Mouse (Mus musculus): ENCODE results near the gene Btbd6. TPM values are rescaled to one million over a fixed set of nuclear protein-coding genes. Genes with fewer than 3 reads are reported as not detected.
A peak's percentile ranks its signal among the peaks of the same experiment; 100 is the strongest.

Gene Btbd6
- total RNA-seq, 2 experiments from 2014 or later: 0.68 to 0.84 TPM

GRCm38 (mm10) chr12:112952433-112952832 is 23.8 kb upstream of the Btbd6 start:
- ATAC-seq (replicated peaks; ENCODE audit: low FRiP score, poor library complexity, severe bottlenecking): no peak

- no peak for ATAC-seq (replicated peaks; ENCODE audit: low FRiP score, poor library complexity, severe bottlenecking)
These were observed 23.2 kb upstream of the Btbd6 start for GRCm38 (mm10) chr12:112952926-112953565.

DNA sequence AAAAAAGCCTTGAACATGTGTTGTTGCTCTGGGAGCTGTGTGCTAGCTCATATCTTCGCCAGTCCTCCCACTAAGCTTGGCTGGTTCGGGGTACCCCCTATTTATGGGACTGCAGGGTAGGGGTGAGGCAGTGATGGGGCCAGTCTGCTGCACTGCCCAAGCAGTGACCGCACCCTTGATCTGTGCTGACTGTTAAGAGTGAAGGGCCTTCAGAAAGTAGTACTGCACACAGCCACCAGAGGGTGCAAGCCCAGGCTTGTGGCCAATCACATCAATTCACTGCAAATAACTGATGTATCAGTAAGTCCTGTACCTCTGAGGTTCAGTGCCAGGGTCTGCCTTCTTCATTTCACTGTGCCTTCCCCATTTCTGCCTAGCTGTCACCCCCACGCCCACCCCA is 20.5 kb upstream of the Btbd6 start:
- peak; percentile 79 for ATAC-seq (replicated peaks; ENCODE audit: low FRiP score, poor library complexity, severe bottlenecking)

DNA sequence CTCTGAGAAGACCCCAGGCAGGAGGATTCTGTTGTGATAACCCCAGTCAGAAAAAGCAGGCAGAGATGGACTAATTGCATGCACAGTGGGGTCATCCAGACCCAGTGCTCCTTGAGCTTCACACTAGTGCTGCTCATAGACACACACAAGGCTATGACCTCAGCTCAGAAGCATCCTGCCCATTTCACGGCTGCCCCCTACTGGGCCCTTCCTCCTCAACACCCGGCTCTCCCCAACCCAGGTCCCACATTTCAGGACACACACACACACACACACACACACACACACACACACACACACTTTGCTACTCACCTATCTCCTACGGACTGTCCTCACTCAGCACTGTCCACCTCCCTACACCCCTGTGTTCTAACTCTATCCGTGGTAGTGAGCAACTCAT is 18.0 kb upstream of the Btbd6 start:
- ATAC-seq (replicated peaks; ENCODE audit: low FRiP score, poor library complexity, severe bottlenecking): no peak

DNA sequence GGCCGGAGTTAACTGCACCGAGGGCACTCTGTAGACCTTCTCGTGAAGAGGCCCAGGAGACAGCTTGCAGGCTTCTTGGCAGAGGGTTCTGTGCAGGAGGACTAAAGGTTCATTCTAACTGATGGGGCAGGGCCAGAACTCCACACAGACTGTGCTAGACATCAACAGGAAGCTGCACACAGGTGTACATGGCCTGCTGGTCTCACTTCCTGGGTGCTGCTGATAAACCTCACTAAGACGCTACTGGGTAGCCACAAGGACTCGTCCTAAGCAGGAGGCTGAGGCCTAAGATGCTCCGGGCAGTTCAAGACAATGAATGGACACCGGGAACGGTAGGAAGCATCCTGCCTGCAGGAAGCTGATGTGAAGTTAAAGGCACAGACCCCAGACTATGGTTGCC is 16.9 kb upstream of the Btbd6 start:
- ATAC-seq (replicated peaks; ENCODE audit: low FRiP score, poor library complexity, severe bottlenecking): no peak

GRCm38 (mm10) chr12:112961428-112961827 is 14.9 kb upstream of the Btbd6 start:
- ATAC-seq (replicated peaks; ENCODE audit: low FRiP score, poor library complexity, severe bottlenecking): no peak

- no peak for ATAC-seq (replicated peaks; ENCODE audit: low FRiP score, poor library complexity, severe bottlenecking)
These were observed 14.4 kb upstream of the Btbd6 start for GRCm38 (mm10) chr12:112961872-112962271.

DNA sequence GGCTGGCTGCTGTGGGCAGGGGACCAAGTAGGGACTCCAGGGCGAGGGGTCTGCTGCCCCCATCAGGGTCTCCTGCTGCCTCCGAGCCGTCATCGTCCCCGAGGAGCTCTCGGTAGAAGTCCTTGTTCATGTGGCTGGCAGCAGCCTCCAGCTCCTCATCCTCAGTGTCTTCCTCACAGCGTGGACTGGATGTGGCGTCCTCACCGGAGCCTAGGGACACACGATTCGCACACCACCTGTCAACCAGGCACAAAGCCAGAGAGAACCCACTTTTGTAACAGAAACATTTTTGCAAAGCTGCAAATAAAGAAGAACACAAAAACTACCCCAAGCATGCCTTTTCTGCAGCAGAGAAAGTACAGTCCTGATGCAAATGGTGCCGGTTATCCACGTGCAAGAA is 10.5 kb upstream of the Btbd6 start:
- ATAC-seq (replicated peaks; ENCODE audit: low FRiP score, poor library complexity, severe bottlenecking): no peak

DNA sequence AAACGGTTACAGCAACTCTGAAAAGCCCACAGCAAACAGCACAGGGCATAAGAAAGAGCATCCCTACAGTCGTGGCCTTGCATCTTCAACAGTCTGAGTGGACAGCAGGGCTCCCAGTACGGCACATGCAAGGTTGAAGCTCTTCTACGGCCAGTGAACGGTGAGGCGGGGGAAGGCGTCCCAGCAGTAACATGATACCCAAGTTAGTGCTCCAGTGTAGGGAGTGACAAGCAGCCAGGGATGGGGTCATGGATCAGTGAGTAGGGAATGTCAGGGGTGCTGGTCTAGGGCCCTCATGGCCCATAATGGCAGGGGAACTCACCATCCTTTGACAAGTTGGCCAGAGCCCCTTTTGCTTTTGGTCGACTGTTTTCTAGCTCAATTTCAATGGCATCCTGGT is 7.3 kb upstream of the Btbd6 start:
- no peak for ATAC-seq (replicated peaks; ENCODE audit: low FRiP score, poor library complexity, severe bottlenecking)

DNA sequence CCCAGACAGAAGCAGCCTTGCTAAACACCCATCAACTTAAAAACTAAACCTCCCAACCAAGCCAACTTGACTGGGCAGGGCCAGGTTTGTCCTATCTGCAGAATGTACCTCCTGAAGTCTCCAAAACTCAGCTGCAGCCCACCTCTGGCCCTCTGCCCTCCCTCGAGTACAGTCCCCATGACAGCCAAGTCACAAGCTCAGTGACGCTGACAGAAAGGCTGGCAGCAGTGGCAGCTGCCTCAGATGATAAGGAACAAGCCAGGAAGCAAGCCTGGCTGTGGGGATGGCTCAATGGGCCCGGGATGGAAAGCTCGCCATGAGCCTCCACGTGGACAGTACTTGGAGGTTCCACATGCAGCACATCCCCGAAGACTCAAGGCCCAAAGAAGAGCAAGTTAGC is 6.7 kb upstream of the Btbd6 start:
- ATAC-seq (replicated peaks; ENCODE audit: low FRiP score, poor library complexity, severe bottlenecking): no peak

DNA sequence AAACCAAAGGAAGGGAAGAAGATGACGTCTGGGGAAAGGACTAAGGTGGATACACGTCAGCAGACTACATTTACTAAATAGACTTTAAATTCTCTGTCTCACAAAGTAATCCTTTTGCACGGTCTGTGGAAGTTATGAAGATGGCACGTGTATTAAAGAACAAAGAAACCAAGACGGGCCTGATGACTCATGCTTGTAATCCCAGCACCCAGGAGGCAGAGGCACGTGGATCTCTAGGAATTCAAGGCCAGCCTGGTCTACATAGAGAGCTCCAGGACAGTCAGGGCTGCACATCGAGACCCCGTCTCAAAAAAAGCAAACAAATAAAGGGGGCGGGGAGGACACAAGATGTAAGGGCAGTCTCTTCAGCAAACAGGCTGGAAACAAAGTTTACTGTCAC is 1.5 kb upstream of the Btbd6 start:
- no peak for ATAC-seq (replicated peaks; ENCODE audit: low FRiP score, poor library complexity, severe bottlenecking)

- ATAC-seq (replicated peaks; ENCODE audit: low FRiP score, poor library complexity, severe bottlenecking): no peak
These were observed 874 bp downstream of the Btbd6 start for GRCm38 (mm10) chr12:112977156-112977555.

GRCm38 (mm10) chr12:112982031-112982430 is 5.7 kb downstream of the Btbd6 start:
- no peak for ATAC-seq (replicated peaks; ENCODE audit: low FRiP score, poor library complexity, severe bottlenecking)

DNA sequence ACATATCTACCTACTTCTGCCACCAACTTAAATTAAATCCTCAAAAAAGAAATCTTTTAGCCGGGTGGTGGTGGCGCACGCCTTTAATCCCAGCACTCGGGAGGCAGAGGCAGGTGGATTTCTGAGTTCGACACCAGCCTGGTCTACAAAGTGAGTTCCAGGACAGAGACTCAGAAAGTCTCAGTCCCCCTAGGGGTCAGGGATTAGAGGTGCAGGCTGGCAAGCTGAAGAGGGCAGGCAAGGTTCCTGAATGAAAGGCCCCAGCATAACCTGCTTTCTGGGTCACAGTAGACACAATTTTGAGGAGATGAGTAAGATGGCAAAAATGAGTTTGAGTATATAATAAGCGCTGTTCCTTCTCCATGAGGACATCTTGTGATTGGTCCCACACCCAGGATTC is 9.1 kb downstream of the Btbd6 start:
- ATAC-seq (replicated peaks; ENCODE audit: low FRiP score, poor library complexity, severe bottlenecking): peak; percentile 62; the same call in 1 of the 2 replicates

DNA sequence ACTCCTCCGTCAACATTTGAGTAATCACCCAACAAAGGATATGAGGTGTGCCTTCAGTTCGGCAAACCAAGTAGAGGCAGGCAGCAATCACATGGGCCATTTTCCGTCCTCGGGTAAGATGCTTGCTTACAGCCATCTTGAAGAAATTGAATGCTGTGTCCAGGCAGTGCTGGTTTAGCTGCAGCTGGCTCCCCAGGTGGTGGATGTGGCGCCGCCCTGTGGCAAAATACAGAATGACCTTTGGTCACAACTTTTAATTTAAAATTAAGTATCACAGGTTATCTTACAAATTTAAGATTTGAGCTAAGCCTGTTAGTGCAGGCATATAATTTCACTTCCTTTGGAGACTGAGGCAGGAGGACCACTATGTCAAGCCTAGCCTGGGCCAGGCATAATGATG is 11.6 kb downstream of the Btbd6 start:
- no peak for ATAC-seq (replicated peaks; ENCODE audit: low FRiP score, poor library complexity, severe bottlenecking)

DNA sequence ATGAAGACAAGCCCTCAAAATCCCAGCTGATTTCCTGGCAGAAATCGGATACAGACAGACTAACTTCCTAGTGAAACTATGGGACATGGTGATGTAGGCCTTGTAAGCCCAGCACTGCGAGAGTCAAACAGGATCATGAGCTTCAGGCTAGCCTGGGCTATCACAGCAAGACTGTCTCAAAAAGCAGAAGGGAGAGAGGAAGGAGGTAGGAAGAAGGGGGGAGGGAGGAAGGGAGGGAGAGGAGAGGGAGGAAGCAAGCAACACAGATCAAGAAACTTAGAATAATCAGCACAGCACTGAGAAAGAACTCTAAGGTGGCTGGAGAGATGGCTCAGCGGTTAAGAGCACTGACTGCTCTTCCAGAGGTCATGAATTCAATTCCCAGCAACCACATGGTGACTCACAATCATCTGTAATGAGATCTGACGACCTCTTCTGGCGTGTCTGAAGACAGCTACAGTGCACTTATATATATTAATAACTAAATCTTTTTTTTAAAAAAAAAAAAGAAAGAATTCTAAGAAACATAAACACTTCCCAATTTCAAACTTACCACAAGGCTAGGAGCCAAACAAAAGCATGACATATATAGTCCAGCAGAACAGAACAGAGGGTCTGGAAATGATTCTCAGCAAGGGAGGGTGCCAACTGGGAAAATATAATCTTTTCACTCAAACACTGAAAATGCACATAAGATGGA is 14.6 kb downstream of the Btbd6 start:
- ATAC-seq (replicated peaks; ENCODE audit: low FRiP score, poor library complexity, severe bottlenecking): no peak

DNA sequence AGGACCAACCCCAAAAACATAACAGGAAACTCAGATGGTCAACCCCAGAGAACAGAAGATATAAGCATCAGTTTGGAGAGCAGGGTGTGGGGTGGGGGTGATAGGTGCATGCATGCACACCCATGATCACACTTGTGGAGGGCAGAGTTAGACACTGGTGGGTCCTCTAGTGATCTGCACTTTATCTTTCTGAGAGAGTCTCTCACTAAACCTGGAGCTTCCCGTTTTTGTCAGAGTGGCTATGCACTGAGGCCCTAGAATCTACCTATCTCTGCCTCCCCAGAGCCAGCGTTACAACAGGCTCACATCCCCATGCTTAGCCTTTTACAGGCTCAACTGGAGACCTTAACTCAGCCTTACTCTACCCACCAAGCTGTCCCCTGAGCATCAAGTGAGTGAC is 15.2 kb downstream of the Btbd6 start:
- ATAC-seq (replicated peaks; ENCODE audit: low FRiP score, poor library complexity, severe bottlenecking): no peak

DNA sequence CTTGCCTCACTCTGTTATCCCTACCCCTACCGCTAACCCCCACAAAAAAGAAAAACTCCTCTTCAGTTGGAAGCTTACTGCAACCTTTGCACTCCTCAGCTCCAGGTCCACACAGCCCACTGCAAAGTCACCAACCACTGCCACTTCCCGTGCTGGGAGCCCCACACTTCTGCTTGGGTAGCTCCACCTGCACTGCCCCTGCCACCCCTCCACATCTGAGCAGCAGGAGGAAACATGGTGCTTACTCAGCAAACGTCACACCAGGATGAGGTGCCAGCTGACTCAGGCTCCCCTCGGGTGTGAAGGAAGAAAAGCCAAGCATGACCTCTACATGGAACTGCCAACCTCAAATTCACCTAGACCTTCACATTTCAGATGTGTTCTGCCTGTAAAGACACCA is 17.9 kb downstream of the Btbd6 start:
- ATAC-seq (replicated peaks; ENCODE audit: low FRiP score, poor library complexity, severe bottlenecking): no peak

GRCm38 (mm10) chr12:112999569-113000293 is 23.4 kb downstream of the Btbd6 start:
- ATAC-seq (replicated peaks; ENCODE audit: low FRiP score, poor library complexity, severe bottlenecking): 0 out of 2 replicates have a peak, but pooled peaks have one; percentile 9

GRCm38 (mm10) chr12:113000294-113001132 is 24.2 kb downstream of the Btbd6 start, which contains the start of gene Brf1:
Gene Brf1, minus strand, starts transcription at chr12:113000704.
- peak; percentile 89 for ATAC-seq (replicated peaks; ENCODE audit: low FRiP score, poor library complexity, severe bottlenecking)

Measured in erythroid progenitor cell, adult 5-6 weeks (primary cell).